Mouse (Mus musculus): ENCODE measurements at regions not wholly inside any gene's neighbourhood (a gene's known extent, or its start where the extent isn't known, plus 50 kb on each side); places are given as distances from the start of the nearest gene placed in this dataset.

DNA sequence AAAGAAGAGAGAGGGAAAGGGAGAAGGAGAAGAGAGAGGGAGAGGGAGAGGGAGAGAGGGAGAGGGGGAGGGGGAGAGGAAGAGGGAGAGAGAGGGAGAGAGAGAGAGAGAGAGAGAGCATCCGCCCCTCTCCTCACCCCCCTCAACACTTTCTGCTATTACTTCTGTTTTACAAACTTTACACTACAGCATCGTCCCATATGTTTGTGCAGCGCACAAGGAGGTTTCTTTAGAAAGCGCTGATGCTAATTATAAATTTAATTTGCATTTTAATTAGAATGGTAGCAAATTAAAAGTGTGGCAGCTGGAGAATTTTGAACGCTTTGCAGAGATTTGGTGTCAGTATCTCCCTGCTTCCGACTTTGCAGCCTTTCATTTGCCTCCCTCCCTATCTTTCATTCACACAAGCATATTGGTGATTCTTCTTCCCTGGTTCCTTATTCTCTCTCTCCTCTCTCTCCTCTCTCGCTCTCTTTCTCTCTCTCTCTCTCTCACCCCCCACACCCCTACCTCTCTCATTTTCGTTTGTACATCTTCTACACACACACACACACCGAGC, 476.0 kb downstream of the Nr2f2 start:
- Histone ChIP-seq H3K27ac (ENCODE audit: insufficient read depth, low read depth, low read length) (no peak overlapping the region), H3K4me3 (ENCODE audit: insufficient read depth, low read depth, low read length) (no peak overlapping the region), H3K4me1 (ENCODE audit: control insufficient read depth, insufficient read depth, low read length) (peaks cover 3% of the 10 kb centered on the region; the same call in 1 of the 2 replicates)
- TF ChIP-seq POLR2A (IDR thresholded peaks at IDR 0.05; ENCODE audit: insufficient read depth, low read depth, low read length) (no peak), CTCF (IDR thresholded peaks at IDR 0.05; ENCODE audit: insufficient read depth, low read depth, low read length) (no peak)
- 37% methylated on average over 9 of the region's 9 CpGs for WGBS

DNA sequence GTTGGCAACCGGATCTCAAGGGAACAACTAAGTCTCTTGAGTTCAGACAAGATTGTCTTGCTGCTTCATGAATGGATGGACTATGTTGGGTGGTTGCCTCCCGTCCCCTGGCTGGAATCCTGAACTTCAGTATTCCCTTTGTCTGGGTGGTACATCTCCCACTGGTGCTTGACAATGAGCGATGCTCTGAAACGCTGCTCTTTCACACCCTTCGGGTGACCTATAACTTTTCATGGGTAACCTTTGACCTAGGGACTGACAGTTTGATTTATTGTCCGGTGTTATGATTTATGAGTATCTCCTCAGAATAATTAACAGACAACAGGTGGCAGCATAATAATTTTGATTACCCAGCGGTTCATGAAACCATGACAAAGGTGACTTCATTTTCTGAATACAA, 478.3 kb downstream of the Nr2f2 start:
- H3K4me1 ChIP-seq (ENCODE audit: control insufficient read depth, insufficient read depth, low read length), result peaks cover 3% of the 10 kb centered on the region; the same call in 1 of the 2 replicates
- no peak overlapping the region for H3K4me3 ChIP-seq (ENCODE audit: insufficient read depth, low read depth, low read length)
- 93% methylated on average over 7 of the region's 7 CpGs for WGBS
- H3K27ac ChIP-seq (ENCODE audit: insufficient read depth, low read depth, low read length), result no peak overlapping the region
- no peak for TF ChIP-seq CTCF (IDR thresholded peaks at IDR 0.05; ENCODE audit: insufficient read depth, low read depth, low read length)
- no peak for TF ChIP-seq POLR2A (IDR thresholded peaks at IDR 0.05; ENCODE audit: insufficient read depth, low read depth, low read length)

DNA sequence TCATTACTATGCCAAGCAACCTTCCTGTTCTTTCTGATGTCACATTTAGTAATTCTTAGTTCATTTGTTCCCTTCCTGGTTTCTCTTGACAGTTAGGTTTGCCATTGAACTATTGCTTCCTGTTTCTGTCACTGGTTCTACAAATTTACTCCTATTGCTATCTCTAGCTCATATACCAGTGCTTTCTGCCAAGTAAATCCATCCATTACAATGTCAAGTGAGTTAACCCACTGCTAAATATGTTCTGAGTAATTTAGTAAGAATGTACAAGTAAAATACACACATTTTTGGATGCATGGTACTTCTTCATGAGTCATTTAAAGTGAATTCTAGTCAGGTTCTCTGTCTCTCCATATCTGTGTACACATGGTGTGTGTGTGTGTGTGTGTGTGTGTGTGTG, 489.5 kb downstream of the Nr2f2 start:
- H3K4me1 ChIP-seq (ENCODE audit: control insufficient read depth, insufficient read depth, low read length), result no peaks in the 10 kb centered on the region
- no peak overlapping the region for H3K4me3 ChIP-seq (ENCODE audit: insufficient read depth, low read depth, low read length)
- no peak overlapping the region for H3K27ac ChIP-seq (ENCODE audit: insufficient read depth, low read depth, low read length)
- TF ChIP-seq POLR2A (IDR thresholded peaks at IDR 0.05; ENCODE audit: insufficient read depth, low read depth, low read length) (no peak), CTCF (IDR thresholded peaks at IDR 0.05; ENCODE audit: insufficient read depth, low read depth, low read length) (no peak)

DNA sequence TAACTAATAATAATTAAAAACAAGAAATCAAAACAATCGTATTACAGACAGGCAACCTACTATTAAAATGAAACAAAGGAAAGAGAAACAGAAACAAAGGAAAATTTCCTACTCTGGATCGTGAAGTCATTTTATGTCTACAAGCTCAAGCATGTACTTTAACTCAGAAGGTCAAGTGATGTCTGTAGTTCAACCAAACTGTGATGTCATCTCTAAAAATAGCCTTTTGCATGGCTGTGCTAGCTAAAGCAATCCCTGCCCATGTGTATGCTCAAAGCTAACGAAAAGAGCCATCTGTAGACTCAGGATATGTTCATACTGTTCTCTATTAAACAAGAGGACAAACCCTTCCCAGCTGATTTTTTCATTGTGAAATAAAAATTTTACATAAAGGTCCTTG, 500.7 kb downstream of the Nr2f2 start:
- no peak for TF ChIP-seq POLR2A (IDR thresholded peaks at IDR 0.05; ENCODE audit: insufficient read depth, low read depth, low read length)
- TF ChIP-seq CTCF (IDR thresholded peaks at IDR 0.05; ENCODE audit: insufficient read depth, low read depth, low read length), result no peak
- Histone ChIP-seq H3K4me1 (ENCODE audit: control insufficient read depth, insufficient read depth, low read length) (no peaks in the 10 kb centered on the region), H3K27ac (ENCODE audit: insufficient read depth, low read depth, low read length) (no peak overlapping the region), H3K4me3 (ENCODE audit: insufficient read depth, low read depth, low read length) (no peak overlapping the region)
- WGBS, result 74% methylated on average over 3 of the region's 3 CpGs

DNA sequence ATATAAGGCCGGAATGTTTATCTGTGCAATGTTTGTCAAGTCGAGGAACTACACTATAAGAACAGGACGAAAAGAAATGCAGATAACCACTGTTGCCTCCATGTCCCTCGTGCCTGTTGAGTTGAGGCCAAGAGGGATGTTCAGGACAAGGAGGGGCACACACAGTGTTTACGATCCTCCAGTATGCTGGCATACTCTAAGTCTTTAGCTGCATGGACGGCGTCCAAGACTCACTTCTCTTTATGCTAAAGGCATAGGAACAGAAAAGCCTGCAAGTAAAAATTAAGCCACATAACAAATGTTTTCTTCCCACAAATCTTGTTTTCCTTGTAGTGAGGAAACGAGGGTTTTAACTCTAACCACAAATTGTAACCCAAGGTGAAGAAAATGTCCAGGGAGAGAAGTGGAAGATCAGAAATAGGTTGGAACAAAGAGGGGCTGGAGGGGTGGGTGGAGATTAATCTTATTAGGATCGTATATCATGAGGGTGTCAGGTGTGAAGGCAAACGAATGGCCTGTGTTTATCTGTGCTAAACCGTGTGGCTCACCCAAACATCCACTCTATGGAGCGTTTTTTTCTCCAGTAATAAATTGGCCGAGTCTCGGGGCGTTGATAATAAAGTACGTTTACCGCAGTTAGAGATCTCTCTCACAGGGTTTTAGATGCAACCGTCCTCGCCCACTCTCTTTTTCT, 521.8 kb downstream of the Nr2f2 start:
- WGBS, result 75% methylated on average over 19 of the region's 19 CpGs
- Histone ChIP-seq H3K4me1 (ENCODE audit: control insufficient read depth, insufficient read depth, low read length) (no peaks in the 10 kb centered on the region), H3K27ac (ENCODE audit: insufficient read depth, low read depth, low read length) (no peak overlapping the region), H3K4me3 (ENCODE audit: insufficient read depth, low read depth, low read length) (no peak overlapping the region)
- no peak for TF ChIP-seq POLR2A (IDR thresholded peaks at IDR 0.05; ENCODE audit: insufficient read depth, low read depth, low read length)
- TF ChIP-seq CTCF (IDR thresholded peaks at IDR 0.05; ENCODE audit: insufficient read depth, low read depth, low read length), result no peak

DNA sequence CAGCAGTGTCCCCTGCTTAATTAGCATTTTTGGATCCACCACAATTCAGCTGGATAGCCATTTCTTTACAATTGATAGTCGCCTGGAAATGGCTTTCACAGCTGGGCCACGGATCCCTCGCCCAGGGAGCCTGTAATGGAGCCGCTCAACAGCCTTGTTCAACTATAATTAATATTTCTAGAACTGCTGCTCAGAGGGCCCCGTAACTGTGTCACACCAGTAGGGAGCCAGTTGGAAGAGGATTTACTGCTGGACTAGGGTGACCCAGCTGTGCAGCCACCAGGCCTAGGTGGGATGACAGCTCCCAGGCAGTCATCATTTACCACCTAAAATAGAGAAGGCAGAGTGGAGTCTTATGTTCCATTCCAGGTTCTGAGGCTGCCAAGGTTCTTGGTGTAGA, 529.2 kb downstream of the Nr2f2 start:
- no peak overlapping the region for H3K27ac ChIP-seq (ENCODE audit: insufficient read depth, low read depth, low read length)
- no peaks in the 10 kb centered on the region for H3K4me1 ChIP-seq (ENCODE audit: control insufficient read depth, insufficient read depth, low read length)
- no peak overlapping the region for H3K4me3 ChIP-seq (ENCODE audit: insufficient read depth, low read depth, low read length)
- TF ChIP-seq CTCF (IDR thresholded peaks at IDR 0.05; ENCODE audit: insufficient read depth, low read depth, low read length), result no peak
- no peak for TF ChIP-seq POLR2A (IDR thresholded peaks at IDR 0.05; ENCODE audit: insufficient read depth, low read depth, low read length)
- WGBS, result 58% methylated on average over 5 of the region's 5 CpGs

DNA sequence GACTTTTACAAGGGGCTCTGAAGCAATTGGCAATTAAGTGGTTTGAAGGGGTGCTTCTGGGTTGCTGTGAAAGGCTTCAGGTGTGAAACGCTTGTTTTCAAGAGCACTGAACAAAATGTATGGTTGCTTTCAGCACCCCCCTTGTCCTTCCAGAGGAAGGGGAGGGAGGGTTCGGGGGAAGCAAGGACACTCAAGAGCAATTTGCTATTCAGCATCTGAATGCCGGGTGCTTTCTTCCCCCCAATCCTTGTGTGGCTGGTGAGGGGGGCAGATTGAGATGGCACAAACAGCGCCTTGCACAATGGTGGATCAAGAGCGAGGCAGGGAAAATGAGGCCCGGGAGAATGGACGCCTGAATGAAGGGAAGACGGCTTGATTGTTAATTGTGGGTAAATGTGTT, 539.3 kb downstream of the Nr2f2 start:
- no peak for TF ChIP-seq CTCF (IDR thresholded peaks at IDR 0.05; ENCODE audit: insufficient read depth, low read depth, low read length)
- TF ChIP-seq POLR2A (IDR thresholded peaks at IDR 0.05; ENCODE audit: insufficient read depth, low read depth, low read length), result no peak

DNA sequence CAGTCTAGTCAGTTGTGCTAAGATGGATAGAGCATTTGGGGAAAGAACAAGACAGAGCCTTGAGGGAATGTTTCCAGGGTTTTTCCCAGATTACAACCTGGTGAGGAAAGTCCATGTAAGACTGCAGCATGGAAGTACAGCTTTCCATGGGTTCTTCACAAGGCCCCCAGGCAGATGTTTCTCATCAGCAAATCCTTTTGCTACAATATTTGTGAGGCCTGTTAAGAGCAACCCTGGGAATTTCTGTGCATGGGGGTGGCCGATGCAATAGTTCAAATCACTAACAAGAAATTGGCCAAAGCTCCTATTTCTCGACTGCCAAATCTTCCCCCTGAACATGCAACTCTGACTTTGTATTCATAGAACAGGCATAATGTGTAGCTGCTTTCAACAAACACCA, 546.0 kb downstream of the Nr2f2 start:
- 61% methylated on average over 2 of the region's 2 CpGs for WGBS
- TF ChIP-seq CTCF (IDR thresholded peaks at IDR 0.05; ENCODE audit: insufficient read depth, low read depth, low read length) (no peak), POLR2A (IDR thresholded peaks at IDR 0.05; ENCODE audit: insufficient read depth, low read depth, low read length) (no peak)
- H3K4me1 ChIP-seq (ENCODE audit: control insufficient read depth, insufficient read depth, low read length), result no peaks in the 10 kb centered on the region
- H3K4me3 ChIP-seq (ENCODE audit: insufficient read depth, low read depth, low read length), result no peak overlapping the region
- no peak overlapping the region for H3K27ac ChIP-seq (ENCODE audit: insufficient read depth, low read depth, low read length)

More for the DNA sequence above, 539.3 kb downstream of the Nr2f2 start:
- no peak overlapping the region for H3K4me3 ChIP-seq (ENCODE audit: insufficient read depth, low read depth, low read length)
- H3K4me1 ChIP-seq (ENCODE audit: control insufficient read depth, insufficient read depth, low read length), result peaks cover 2% of the 10 kb centered on the region; the same call in 1 of the 2 replicates
- 43% methylated on average over 8 of the region's 8 CpGs for WGBS
- H3K27ac ChIP-seq (ENCODE audit: insufficient read depth, low read depth, low read length), result no peak overlapping the region

DNA sequence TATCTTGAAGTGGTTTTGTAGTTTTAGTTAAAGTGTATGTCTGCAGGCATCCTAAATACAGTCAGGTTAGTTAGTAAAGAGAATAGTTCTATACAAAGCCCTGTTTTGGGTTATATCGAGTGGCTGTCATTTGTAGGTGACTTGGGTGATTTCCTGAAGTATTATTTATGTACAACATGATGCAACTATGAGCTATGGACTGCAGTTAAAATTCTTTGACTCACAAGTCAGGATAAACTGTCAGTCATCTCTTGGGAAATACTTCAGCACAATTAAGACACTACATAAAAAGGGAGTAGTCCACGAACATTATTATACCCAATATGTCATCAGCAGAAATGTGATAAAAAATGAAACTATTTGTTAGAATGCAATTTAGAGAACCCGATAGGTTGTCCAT, 554.2 kb downstream of the Nr2f2 start:
- TF ChIP-seq CTCF (IDR thresholded peaks at IDR 0.05; ENCODE audit: insufficient read depth, low read depth, low read length), result no peak
- TF ChIP-seq POLR2A (IDR thresholded peaks at IDR 0.05; ENCODE audit: insufficient read depth, low read depth, low read length), result no peak
- Histone ChIP-seq H3K4me3 (ENCODE audit: insufficient read depth, low read depth, low read length) (no peak overlapping the region), H3K27ac (ENCODE audit: insufficient read depth, low read depth, low read length) (no peak overlapping the region), H3K4me1 (ENCODE audit: control insufficient read depth, insufficient read depth, low read length) (peaks cover under 1% of the 10 kb centered on the region; the same call in 1 of the 2 replicates)
- WGBS, result 72% methylated on average over 3 of the region's 3 CpGs
